Mouse (Mus musculus) gastrocnemius, adult 8-10 months (tissue): Measurements from ENCODE around the gene Sctr. TPM values are rescaled to one million over a fixed set of nuclear protein-coding genes. Genes with fewer than 3 reads are reported as not detected.

Source experiments
- DNase-seq, 2 experiments: peaks; one replicate each; pipeline ENCODE4 v3.0.0; 2022; ENCODE audit warnings: low spot score in 2 of 2
- total RNA-seq, 4 experiments: library from RNA; stranded (reverse); gene quantifications; 2 replicates each; pipeline ENCODE4 v1.2.4; 2022

The Sctr gene
- total RNA-seq, result 1 to 10 TPM; 1.5 to 3.3 (median 2.6) TPM

GRCm38 (mm10) chr1:120006844-120007790, at the start of gene Sctr:
Sctr (plus strand) TSS chr1:120006894.
- no peak for DNase-seq

DNA sequence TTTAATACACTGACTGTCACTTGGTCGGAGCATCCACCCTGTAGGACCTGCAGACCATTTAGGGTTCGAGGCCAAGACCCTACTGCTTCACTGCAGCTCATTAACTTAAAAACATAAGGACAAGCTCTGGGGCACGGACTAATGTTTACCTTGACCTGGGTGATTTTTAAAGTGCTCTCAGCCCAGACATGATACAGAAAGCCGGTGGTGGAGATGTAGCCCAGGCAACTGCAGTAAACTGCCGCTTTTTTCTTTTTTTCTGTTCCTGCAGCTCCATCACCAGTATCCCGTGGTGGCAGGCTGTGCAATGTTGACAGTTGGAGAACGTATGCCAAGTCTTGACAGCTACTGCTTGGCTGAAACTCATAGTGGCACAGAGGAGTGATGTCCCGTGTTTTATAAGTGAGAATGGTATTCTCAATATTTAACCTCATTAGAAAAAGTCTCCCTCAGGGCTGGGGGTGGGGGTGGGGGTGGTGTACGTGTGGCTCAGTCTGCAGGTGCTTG, 48.9 kb upstream of the Sctr start:
- no peak for DNase-seq

- no peak for DNase-seq
Observed at GRCm38 (mm10) chr1:119959464-119959863, 47.2 kb upstream of the Sctr start.

DNA sequence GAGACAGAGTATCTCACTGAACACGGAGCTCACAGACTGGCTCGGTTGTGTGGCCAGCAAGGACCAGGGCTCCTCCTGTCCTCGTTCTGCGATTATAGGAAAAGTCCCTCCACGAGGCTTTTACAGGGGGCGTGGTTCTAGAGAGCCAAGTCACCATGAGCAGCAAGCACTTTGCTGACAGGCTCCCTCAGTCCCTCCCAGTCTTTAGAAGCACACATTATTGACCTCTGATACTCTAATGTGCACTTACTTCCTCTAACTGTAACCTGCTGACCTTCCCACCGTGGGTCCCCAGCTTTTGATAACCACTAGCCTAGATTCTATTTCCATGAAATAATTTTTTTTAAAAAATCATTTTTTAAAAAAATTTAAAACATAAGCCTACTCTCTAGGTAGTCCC, 46.8 kb upstream of the Sctr start:
- DNase-seq, result no peak

GRCm38 (mm10) chr1:119965804-119966514, 40.7 kb upstream of the Sctr start:
- DNase-seq, result no peak

DNA sequence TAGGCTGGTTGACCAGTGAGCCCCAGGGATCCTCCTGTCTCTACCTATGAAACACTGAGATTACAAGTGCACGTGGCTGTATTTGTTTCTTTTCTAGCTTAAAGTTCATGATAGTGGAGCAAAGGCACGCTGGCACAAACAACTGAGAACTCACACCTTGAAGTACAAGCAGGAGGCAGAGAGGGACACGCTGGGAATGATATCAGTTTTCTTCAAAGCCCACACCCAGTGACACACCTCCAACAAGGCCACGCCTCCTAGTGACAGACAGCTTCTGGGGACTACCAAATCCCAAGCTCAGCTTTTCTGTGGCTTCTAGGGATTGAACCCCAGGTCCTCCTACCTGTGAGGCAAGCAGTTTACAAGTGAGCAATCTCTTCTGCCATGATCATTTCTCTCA, 33.6 kb upstream of the Sctr start:
- DNase-seq, result no peak

- DNase-seq, result no peak
Observed at GRCm38 (mm10) chr1:119975141-119975540, 31.6 kb upstream of the Sctr start.

DNA sequence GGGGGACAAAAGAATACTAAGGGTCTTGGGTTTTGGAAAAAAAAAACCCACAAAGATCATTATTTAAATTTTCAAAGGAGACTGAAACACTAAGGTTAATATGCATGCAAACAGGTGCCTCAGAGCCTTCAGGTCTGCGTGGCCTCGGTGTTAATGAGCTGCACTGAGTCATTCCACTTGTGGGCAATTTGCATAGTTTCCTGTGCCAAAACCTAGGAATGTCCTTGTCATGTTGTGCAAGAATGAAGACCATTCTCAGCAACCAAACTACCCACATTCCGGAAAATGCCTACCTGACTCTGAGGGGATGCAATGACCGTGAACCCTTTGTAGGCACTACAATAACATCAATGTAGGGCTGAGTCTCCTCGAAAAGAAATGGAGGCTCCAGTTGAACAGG, 20.1 kb upstream of the Sctr start:
- DNase-seq, result no peak

- DNase-seq, result peak in 1 of 2 experiments; percentile 6
Observed at GRCm38 (mm10) chr1:119996798-119997581, 9.7 kb upstream of the Sctr start, which contains the start of gene Cfap221. Cfap221 (minus strand) TSS chr1:119997234.

GRCm38 (mm10) chr1:119997644-119998043, 9.1 kb upstream of the Sctr start:
- no peak for DNase-seq

DNA sequence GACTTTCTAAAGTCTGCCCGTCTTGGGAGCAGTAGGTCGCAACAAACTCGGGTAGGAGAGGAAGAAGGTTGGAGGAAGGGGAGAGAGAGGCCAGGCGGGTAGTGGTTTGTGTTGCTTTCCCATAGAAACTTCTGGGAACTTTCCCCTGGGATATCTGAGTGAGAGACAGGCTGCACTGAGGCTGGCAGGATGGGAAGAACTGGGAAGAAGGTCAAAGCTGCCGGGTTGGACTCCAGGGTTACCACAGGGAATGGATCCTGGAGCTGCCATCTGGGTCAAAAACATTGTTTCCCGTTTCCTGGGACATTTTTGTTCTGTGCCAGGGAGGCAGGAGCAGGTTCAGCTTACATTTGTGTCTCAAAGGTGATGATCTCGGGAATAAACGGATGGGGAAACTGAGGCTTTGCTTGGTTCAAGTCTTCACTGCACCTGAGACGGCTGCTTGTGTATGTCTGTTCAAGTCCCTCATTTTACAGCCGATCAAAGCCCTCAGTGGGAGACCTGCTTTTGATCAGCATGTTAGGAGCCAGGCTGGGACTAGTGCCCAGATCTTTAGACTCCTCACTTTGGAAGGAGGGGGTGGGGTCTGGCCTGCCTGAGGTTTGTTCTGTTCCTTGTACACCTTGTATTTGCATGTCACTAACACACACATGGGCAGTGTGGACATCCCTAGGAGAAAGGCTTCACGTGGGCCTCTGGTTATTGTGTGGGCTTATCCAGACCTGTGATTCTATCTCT, 1.3 kb downstream of the Sctr start:
- DNase-seq, result no peak

- DNase-seq, result no peak
Observed at GRCm38 (mm10) chr1:120012638-120013037, 5.9 kb downstream of the Sctr start.

GRCm38 (mm10) chr1:120013111-120013510, 6.4 kb downstream of the Sctr start:
- DNase-seq, result peak; percentile 23 to 33

- DNase-seq, result no peak
Observed at GRCm38 (mm10) chr1:120016240-120016639, 9.5 kb downstream of the Sctr start.

DNA sequence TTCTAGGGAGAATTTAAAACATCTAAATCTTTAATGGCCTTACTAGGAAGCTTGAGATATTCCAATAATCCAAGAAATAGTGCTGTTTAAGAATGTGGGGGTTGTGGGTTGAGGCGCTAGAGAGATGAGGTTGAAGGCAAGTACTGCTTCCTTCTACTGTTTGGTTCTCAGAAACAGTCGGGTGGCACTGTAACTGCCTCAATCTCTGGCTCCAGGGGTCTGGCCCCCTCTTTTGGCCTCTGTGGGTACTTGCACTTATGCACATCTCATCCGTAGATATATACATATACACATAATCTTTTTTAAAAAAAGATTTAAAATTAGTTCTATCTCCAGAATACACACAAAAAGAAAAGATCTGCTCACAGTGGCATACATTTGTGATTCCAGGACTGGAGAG, 12.2 kb downstream of the Sctr start:
- no peak for DNase-seq

GRCm38 (mm10) chr1:120019428-120019827, 12.7 kb downstream of the Sctr start:
- no peak for DNase-seq

DNA sequence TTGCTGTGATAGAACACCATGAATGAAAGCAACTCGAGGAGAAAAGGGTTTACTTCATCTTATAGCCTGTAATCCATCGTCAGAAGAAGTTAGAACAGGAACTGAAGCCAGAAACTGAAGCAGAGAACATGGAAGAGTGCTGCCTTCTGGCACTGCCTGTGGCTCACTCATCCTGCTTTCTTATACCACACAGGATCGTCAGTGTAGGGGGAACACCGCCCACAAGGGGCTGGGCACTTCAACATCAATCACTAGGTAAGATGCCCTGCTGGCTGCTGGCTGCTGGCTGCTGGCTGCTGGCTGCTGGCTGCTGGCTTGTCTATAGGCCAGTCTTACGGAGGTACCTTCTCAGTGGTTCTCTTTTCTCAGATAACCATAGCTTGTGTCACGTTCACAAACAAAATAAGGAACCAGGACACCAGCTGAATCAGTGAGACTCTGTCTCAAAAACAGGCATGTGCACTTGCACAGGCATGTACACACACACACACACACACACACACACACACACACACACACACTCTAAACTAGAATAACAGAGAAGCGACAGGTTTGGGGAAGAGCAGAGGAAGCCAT, 13.7 kb downstream of the Sctr start:
- no peak for DNase-seq

DNA sequence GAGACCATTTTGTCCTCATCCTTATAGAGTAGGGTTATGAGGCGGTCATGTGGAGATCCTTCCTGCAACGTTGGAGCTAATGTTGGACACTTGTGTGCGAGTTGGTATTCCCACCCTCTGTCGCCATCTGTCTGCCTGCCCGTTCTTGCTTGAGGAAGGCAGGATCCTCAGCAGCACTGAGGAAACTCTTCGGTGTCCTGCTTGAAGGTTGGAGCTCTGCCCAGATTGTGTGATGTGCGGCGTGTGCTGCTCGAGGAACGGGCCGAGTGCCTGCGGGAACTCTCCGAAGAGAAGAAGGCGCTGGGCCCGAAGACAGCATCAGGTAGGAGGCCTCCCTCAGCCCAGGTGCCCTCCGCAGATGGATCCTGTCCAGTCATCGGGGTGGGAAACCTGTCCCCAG, 15.3 kb downstream of the Sctr start:
- no peak for DNase-seq

DNA sequence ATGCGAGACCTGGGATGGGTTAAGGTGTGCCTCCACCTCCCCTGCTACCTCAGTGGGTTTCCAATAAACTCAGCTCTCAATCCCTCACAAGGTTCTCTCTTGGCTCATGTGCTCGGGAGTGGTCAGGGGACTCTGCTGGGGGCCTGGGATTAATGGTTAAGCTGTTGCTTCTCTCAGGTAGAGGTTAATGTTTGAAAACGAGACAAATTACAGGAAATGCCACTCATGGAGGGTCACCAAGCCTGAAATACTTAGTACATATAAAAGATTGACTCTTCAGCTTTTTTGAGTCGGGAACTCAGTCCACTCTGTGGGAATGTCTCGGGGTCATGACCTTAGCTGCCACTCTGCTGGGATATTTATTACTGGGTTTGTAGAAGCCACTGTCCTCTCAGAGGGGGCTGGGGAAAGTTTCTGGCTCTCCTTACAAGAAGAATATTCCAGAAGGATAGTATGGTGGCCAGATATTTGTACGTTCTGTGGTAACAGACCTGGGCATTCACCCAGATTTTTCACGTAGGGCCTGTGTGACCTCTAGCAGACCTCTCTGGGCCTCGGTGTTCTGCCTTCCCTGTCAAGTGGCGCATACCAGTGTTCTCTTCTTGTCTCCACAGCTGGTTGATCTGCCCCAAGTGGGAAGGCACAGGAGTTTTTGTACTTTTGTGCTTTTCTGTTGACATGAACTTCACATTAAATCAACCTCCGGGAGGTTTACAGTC, 17.8 kb downstream of the Sctr start:
- no peak for DNase-seq

DNA sequence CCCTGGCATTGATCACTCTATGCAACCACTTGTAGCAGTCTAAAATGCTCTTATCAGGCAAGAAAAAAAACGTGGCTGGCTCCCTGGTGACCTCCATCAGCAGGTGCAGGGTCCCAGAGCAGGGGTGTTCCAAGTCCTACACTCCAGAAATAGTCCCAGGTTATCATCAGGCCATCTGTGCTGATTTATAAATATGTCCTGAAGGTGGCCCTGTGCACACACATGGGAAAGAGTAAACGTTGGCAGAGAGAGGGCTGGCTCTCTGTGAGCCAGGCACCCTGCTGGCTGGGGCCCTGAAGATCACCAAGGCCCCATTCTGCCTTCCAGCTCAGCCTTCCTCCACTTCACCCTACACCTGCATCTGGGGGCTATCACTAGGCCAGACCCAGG, 18.4 kb downstream of the Sctr start:
- DNase-seq, result peak in 1 of 2 experiments; percentile 27
